Mouse (Mus musculus) stomach, postnatal 0 days (tissue): ENCODE measurements at regions not wholly inside any gene's neighbourhood (a gene's known extent, or its start where the extent isn't known, plus 50 kb on each side); places are given as distances from the start of the nearest gene placed in this dataset.

Experiments used
- CTCF ChIP-seq: IDR thresholded peaks from 2 replicates; pipeline ENCODE4 v1.5.1; 2016; ENCODE audit warnings: antibody characterized with exemption, low read depth, mild to moderate bottlenecking, moderate library complexity
- EP300 ChIP-seq: optimal IDR thresholded peaks from 2 replicates; pipeline ENCODE3; 2016; ENCODE audit warnings: antibody characterized with exemption

GRCm38 (mm10) chr12:36790866-36791265 lies 317.5 kb upstream of the Meox2 start:
- TF ChIP-seq CTCF, result no peak
- no peak for TF ChIP-seq EP300
